Mouse (Mus musculus) lung, adult 18-20 months (tissue): ENCODE measurements at regions not wholly inside any gene's neighbourhood (a gene's known extent, or its start where the extent isn't known, plus 50 kb on each side); places are given as distances from the start of the nearest gene placed in this dataset.
A peak's percentile ranks its signal among the peaks of the same experiment; 100 is the strongest.
"Not testable (repeated sequence)": the region's sequence is repeated elsewhere in the genome, so short reads cannot be mapped to it uniquely, and the experiment has no call there.

Source experiments
- DNase-seq, 2 experiments: peaks; one replicate each; pipeline ENCODE4 v3.0.0; 2022; ENCODE audit warnings: mixed read lengths in 2 of 2

GRCm38 (mm10) chr2:171985813-171986572, 57.3 kb downstream of the Cbln4 start:
- DNase-seq: no peak

GRCm38 (mm10) chr2:171969311-171969905, 73.9 kb downstream of the Cbln4 start:
- no peak for DNase-seq

- no peak for DNase-seq
Observed at GRCm38 (mm10) chr2:171946569-171947250, 96.6 kb downstream of the Cbln4 start.

- no peak for DNase-seq
Observed at GRCm38 (mm10) chr2:171942671-171943070, 100.6 kb downstream of the Cbln4 start.

- no peak for DNase-seq
Observed at GRCm38 (mm10) chr2:171935646-171936325, 107.5 kb downstream of the Cbln4 start.

- no peak for DNase-seq
Observed at GRCm38 (mm10) chr2:171920960-171921359, 122.3 kb downstream of the Cbln4 start.

GRCm38 (mm10) chr2:171887306-171887705, 156.0 kb downstream of the Cbln4 start:
- DNase-seq: no peak

- DNase-seq: not testable (repeated sequence)
Observed at GRCm38 (mm10) chr2:171879238-171879960, 163.9 kb downstream of the Cbln4 start.

GRCm38 (mm10) chr2:171867550-171867949, 175.7 kb downstream of the Cbln4 start:
- no peak for DNase-seq

GRCm38 (mm10) chr2:171864376-171864965, 178.8 kb downstream of the Cbln4 start:
- no peak for DNase-seq

- DNase-seq: no peak
Observed at GRCm38 (mm10) chr2:171862626-171863025, 180.6 kb downstream of the Cbln4 start.

GRCm38 (mm10) chr2:171858894-171859293, 184.4 kb downstream of the Cbln4 start:
- DNase-seq: peak in 1 of 2 experiments; percentile 9

- no peak for DNase-seq
Observed at GRCm38 (mm10) chr2:171856491-171856890, 186.8 kb downstream of the Cbln4 start.

GRCm38 (mm10) chr2:171846826-171847492, 196.3 kb downstream of the Cbln4 start:
- DNase-seq: no peak

GRCm38 (mm10) chr2:171840058-171840713, 203.1 kb downstream of the Cbln4 start:
- peak in 1 of 2 experiments; percentile 2 for DNase-seq

GRCm38 (mm10) chr2:171822156-171822555, 221.1 kb downstream of the Cbln4 start:
- DNase-seq: peak in 1 of 2 experiments; percentile 3

- no peak for DNase-seq
Observed at GRCm38 (mm10) chr2:171818504-171818903, 224.8 kb downstream of the Cbln4 start.

- DNase-seq: no peak
Observed at GRCm38 (mm10) chr2:171816685-171817419, 226.4 kb downstream of the Cbln4 start.

- DNase-seq: no peak
Observed at GRCm38 (mm10) chr2:171812701-171813100, 230.6 kb downstream of the Cbln4 start.

GRCm38 (mm10) chr2:171805376-171805775, 237.9 kb downstream of the Cbln4 start:
- DNase-seq: peak in 1 of 2 experiments; percentile 1
